Mouse (Mus musculus) adipocyte (in vitro differentiated cells): ENCODE data around the gene Cdc6.
"Not testable (repeated sequence)": the region's sequence is repeated elsewhere in the genome, so short reads cannot be mapped to it uniquely, and the experiment has no call there.

ENCODE experiments used
- DNase-seq: peaks from one replicate; pipeline ENCODE4 v3.0.0-alpha.2; 2016; ENCODE audit warnings: low spot score

Cdc6 gene

GRCm38 (mm10) chr11:98931513-98932292 is 24.1 kb downstream of the Cdc6 start:
- peak; percentile 71 for DNase-seq

GRCm38 (mm10) chr11:98932293-98933091 is 24.9 kb downstream of the Cdc6 start:
- peak; percentile 45 for DNase-seq

- DNase-seq, result peak; percentile 88
These were observed 25.6 kb downstream of the Cdc6 start for GRCm38 (mm10) chr11:98933151-98933550.

GRCm38 (mm10) chr11:98933847-98934246 is 26.2 kb downstream of the Cdc6 start:
- DNase-seq, result not testable (repeated sequence)

GRCm38 (mm10) chr11:98934367-98934766 is 26.8 kb downstream of the Cdc6 start:
- no peak for DNase-seq

GRCm38 (mm10) chr11:98935123-98935522 is 27.5 kb downstream of the Cdc6 start:
- no peak for DNase-seq

GRCm38 (mm10) chr11:98936170-98936569 is 28.6 kb downstream of the Cdc6 start:
- peak; percentile 87 for DNase-seq

GRCm38 (mm10) chr11:98936606-98937409 is 29.2 kb downstream of the Cdc6 start:
- peak; percentile 77 for DNase-seq

GRCm38 (mm10) chr11:98937410-98937913 is 29.9 kb downstream of the Cdc6 start:
- DNase-seq, result peak; percentile 96

GRCm38 (mm10) chr11:98937914-98938694 is 30.5 kb downstream of the Cdc6 start:
- peak; percentile 72 for DNase-seq

GRCm38 (mm10) chr11:98938701-98939083 is 31.1 kb downstream of the Cdc6 start:
- DNase-seq, result no peak

GRCm38 (mm10) chr11:98939084-98939952 is 31.7 kb downstream of the Cdc6 start:
- peak; percentile 60 for DNase-seq

- peak; percentile 70 for DNase-seq
These were observed 32.5 kb downstream of the Cdc6 start for GRCm38 (mm10) chr11:98939953-98940641.

GRCm38 (mm10) chr11:98940776-98941175 is 33.2 kb downstream of the Cdc6 start:
- DNase-seq, result no peak

- DNase-seq, result peak; percentile 75
These were observed 33.8 kb downstream of the Cdc6 start for GRCm38 (mm10) chr11:98941341-98941825.

- DNase-seq, result peak; percentile 90
These were observed 34.4 kb downstream of the Cdc6 start for GRCm38 (mm10) chr11:98941826-98942550.

- DNase-seq, result no peak
These were observed 34.9 kb downstream of the Cdc6 start for GRCm38 (mm10) chr11:98942555-98942922.

- peak; percentile 91 for DNase-seq
These were observed 35.5 kb downstream of the Cdc6 start for GRCm38 (mm10) chr11:98942923-98943641.
